Mouse (Mus musculus) telencephalon, adult 2 months (tissue): ENCODE data around the gene Snrpn.
"Not testable (repeated sequence)": the region's sequence is repeated elsewhere in the genome, so short reads cannot be mapped to it uniquely, and the experiment has no call there.

ENCODE experiments used
- DNase-seq: peaks from one replicate; pipeline ENCODE4 v3.0.0-alpha.2; 2011; ENCODE audit warnings: low read depth, low spot score

Gene Snrpn

DNA sequence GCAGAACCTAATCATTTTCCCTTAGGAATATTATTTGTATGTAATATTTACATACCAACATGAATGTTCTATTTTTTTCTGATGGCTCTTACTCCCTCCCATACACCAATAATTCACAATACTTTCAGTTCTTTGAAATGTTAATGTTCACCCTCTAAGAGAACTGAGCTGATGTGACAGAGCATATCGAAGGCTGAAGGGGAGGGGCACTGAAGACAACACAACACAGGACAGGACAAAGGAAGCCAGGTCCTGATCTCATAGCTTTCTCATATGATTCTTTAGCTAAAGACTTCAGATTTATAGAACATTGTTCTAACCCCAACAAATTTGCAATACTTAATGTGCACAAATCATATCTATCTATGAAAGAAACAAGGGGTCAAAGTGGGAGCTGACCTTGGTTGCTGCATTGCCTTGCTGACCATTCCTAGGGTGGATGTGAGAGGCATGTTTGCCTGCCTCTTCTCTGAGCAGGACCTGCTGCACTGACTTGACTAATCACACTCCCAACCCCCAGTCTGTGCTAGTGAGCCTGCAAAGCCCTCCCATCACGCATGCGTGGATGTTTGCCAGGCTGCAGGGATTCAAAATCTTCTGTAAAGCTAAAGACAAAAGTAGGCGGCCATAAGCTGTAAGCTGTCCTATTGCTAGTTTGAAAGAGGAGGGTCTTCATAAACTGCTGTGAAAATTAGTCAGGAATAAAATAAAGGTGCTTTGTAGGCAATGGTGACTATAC is at the start of gene Snrpn:
Snrpn (minus strand) TSS at position 478 of the 739 bp plus-strand sequence.
- peak; percentile 15 for DNase-seq

DNA sequence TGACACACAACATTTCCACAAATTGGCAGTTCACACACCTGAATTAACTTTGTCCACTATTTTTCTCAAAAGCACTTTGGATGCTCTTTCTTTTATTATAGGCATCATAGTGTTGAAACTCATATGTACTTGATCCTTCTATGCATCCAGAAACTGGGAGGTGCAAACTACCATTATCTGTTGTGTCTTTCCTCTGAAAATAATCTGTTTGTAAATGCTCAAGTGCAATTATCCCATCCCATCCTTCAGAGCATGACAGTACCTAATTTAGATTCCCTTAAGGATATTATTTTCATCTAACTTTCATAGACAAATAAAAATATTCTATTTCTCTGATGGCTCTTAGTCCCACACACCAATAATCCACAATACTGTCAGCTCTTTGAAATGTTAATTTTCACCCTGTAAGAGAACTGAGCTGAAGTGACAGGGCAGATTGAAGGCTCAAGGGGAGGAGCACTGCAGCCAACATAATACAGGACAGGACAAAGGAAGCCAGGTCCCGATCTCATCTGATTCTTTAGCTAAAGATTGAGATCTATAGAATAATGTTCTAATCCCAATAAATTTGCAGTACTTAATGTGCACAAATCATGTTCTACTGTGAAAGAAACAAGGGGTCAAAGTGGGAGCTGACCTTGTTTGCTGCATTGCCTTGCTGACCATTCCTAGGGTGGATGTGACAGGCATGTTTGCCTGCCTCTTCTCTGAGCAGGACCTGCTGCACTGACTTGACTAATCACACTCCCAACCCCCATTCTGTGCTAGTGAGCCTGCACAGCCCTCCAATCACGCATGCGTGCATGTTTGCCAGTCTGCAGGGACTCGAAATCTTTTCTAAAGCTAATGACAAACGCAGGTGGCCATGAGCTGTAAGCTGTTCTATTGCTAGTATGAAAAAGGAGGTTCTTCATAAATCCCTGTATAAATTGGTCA is 30.5 kb upstream of the Snrpn start:
- peak; percentile 15 for DNase-seq

DNA sequence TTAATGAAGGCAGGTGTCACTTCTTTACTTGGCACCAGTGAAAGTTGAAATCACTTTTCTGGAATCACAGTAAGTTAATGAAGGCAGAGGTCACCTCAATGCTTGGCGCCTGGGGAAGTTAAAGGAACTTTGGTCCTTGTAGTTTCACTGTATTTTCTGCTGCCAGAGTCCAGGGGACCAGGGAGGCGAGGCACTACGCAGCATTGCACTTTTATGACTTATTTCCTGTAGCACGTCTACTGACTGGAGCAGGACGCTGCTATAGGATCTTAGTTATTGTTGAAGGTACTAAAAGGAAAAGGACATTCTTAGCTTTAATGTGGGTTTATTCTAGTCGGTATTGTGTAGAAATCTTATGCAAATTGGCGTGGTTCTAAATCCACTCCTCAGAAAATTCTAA is 14.7 kb downstream of the Snrpn start:
- DNase-seq, result no peak

DNA sequence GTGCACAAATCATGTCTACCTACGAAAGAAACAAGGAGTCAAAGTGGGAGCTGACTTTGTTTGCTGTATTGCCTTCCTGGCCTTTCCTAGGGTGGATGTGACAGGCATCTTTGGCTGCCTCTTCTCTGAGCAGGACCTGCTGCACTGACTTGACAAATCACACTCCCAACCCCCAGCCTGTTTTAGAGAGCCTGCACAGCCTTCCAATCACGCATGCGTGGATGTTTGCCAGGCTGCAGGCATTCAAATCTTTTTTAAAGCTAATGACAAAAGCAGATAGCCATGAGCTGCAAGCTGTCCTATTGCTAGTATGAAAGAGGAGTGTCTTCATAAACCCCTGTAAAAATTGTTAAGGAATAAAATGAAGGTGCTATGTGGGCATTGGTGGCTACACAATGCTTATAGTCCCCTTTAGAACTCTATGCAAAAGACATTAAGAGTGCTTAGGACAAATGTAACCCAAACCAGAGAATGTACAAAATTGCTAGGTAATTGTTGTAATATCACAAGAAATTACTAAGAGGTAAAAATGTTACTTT is 16.9 kb downstream of the Snrpn start:
- DNase-seq, result not testable (repeated sequence)

DNA sequence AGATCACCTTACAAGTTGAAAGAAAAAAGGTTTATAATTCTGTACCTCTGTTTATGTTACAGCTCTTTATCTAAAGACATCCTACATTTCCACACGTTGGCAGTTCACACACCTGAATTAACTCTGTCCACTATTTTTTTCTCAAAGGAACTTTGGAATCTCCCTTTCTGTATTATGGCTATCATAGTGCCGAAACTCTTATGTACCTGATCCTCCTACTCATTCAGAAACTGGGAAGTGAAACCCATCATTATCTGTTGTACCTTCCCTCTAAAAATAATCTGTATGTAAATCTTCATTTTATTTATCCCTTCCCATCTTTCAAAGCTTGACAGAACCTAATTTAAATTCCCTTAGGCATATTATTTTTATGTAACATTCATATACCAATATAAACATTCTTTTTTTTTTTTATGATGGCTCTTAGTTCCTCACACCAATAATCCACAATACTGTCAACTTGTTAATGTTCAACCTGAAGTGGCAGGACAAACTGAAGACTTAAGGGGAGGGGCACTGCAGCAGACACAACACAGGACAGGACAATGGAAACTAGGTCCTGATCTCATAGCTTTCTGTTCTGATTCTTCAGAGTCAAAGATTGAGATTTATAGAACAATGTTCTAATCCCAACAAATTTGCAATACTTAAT is 17.5 kb downstream of the Snrpn start:
- DNase-seq, result no peak

DNA sequence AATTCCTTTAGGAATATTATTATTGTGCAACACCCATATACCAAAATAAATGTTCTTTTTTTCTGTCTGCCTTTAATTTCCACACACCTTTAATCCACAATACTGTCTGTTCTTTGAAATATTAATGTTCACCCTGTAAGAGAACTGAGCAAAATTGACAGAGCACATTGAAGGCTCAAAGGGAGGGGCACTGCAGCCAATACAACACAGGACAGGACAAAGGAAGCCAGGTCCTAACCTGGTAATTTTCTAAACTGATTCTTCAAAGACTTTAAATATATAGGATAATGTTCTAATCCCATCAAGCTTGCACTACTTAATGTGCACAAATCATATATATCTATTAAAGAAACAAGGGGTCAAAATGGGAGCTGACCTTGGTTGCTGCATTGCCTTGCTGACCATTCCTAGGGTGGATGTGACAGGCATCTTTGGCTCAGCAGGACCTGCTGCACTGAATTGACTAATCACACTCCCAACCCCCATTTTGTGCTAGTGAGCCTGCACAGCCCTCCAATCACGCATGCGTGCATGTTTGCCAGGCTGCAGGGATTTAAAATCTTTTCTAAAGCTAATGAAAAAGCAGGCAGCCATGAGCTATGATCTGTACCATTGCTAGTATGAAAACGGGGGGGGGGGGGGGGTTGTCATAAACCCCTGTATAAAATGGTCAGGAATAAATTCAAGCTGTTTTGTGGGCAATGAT is 42.7 kb downstream of the Snrpn start:
- peak; percentile 4 for DNase-seq

DNA sequence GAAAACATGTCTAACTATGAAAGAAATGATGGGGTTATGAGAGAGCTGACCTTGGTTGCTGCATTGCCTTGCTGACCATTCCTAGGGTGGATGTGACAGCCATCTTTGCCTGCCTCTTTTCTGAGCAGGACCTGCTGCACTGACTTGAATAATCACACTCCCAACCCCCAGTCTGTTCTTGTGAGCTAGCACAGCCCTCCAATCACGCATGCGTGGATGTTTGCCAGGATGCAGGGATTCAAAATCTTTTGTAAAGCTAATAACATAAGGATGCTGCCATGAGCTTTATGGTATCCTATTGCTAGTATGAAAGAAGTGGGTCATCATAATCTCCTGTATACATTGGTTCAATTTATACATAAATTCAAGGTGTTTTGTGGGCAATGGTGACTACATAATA is 63.7 kb downstream of the Snrpn start:
- DNase-seq, result no peak

DNA sequence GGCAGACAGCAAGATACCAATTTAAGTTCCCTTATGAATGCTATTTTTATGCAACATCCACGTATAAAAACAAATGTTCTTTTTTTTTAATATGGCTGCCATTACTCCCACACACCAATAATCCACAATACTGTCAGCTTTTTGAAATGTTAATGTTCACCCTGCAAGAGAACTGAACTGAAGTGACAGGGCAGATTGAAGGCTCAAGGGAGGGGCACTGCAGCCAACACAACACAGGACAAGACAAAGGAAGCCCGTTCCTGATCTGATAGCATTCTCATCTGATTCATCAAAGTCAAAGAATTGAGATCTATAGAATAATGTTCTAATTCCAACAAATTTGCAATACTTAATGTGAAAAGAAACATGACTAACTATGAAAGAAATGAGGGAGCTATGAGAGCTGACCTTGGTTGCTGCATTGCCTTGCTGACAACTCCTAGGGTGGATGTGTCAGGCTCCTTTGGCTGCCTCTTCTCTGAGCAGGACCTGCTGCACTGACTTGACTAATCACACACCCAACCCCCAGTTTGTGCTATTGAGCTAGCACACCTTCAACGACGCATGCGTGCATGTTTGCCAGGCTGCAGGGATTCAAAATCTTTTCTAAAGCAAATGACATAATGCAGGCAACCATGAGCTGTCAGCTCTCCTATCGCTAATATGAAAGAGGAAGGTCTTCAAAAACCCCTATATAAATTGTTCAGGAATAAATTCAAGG is 92.4 kb downstream of the Snrpn start:
- peak; percentile 32 for DNase-seq

DNA sequence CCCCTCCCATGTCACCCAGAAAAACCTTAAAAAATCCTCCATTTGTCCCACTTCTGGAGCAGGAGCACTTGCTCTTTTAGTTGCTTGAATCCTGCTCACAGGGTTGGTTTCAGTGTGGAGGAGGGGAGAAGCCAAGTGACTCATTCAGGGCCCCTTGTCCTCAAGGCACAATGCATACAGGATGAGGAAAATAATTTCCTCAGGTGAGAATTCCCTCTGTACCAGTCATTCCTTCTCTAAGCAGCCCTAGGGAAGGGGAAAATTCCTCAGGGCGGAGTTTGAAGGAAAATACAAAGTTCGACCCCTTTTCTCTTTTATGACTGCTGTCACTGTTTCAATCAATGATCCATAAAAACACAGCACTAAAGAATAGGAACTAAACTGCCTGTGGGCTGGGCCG is 126.8 kb downstream of the Snrpn start:
- no peak for DNase-seq

DNA sequence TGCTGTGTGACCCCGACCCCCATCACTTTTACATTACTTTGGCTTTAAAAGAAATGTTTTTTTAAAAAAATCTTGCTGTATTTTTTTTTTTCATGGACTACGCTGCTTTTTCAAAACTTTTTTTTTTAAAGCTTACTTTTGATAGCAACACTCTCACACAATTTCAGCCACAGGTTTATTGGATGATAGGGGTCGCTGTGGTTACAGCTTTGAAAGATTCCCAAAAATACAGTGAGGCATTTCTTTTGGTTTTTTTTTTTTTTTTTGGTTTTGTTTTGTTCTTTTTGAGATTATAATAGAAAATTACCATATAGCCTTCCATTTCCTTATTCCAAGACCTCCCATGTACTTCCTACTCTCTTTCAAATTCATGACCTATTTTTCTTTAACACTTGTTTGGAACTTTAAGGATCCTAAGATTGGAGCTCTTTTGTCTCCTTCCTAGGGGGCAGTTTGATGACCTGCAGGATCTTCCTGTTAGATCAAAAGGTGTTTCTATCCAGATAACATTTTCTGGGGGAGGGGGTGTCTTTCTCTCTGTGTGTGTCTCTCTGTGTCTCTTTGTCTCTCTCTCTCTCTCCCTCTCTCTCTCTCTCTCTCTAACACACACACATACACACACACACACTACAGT is 132.2 kb downstream of the Snrpn start:
- DNase-seq, result no peak

DNA sequence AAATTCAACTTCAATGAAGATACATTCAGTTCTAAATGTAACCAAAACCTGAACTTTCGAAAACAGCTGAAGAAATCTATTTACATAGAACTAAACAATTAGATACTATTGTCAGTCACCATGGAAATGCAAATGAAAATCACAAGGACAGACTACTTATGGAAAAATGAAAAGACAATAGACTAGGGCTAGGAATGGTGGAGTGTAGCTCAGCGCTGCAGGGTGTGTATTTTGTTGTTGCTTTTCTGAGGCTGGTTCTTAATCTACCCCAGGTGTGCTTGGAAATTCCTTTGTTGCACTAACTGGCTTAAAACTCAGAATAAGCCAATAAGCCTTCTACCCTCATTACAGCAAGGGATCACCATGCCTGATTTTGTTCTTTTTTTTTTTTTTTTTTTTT is 133.8 kb downstream of the Snrpn start:
- DNase-seq, result no peak

DNA sequence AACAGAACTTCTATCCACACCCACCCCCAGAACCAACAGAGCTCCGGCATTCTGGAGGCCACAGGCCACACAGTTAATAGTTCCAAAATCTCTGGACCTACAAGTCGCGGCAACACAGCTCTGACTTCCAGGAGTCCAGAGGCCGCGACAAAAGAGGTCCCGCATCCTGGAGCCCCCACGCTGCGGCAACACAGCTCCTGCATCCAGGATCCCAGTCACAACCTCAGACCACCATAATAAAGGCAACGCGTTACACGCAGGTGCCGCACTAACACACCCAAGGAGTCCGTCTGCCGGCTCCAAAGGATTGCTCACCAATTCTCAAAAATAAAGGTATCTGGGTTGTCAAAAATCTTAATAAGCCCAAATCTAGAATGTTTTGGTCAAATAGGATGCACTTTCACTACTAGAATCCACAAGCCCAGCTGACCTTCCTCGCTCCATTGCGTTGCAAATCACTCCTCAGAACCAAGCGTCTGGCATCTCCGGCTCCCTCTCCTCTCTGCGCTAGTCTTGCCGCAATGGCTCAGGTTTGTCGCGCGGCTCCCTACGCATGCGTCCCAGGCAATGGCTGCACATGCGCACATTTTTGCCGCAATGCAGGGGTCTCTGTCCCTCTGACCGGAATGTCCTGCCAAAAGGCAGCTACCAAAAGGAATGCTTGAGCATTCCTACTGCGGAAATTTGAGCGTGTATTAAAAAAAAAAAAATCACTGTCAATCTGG is 135.3 kb downstream of the Snrpn start, which contains the start of the genes Snurf and Gm38393:
Snurf (minus strand) TSS at position 444 of the 725 bp plus-strand sequence.
Gm38393 (minus strand) TSS at position 459 of the 725 bp plus-strand sequence.
- peak; percentile 44 for DNase-seq

DNA sequence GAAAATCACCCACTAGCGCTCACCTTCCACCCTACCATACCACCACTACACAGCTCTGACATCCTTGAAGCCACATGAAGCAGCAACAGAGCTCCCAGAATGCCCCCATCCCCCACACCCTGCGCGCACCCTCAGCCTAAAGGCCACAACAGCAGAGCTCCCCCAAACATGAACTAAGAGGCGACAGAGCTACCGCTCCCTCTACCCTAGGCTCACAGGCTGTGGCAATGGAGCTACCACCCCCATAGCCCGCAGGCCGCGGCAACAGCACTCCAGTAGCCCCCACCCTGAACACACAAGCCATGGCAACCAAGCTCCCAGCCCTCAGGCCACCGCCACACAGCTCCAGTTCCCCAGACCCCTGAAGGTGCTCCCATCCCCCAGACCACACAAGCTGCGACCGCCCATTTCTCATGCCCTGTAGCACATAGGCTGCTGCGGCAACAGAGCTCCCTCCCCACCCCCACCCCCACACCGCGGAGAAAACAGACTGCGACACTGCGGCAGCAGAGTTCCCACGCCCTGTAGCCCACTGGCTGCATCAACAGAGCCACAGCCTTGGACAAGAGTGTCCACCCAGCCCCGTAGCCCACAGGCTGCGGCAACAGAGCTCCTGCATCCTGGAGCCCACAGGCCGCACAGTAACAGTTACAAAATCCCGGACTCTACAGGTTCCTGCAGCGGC is 136.0 kb downstream of the Snrpn start:
- no peak for DNase-seq

DNA sequence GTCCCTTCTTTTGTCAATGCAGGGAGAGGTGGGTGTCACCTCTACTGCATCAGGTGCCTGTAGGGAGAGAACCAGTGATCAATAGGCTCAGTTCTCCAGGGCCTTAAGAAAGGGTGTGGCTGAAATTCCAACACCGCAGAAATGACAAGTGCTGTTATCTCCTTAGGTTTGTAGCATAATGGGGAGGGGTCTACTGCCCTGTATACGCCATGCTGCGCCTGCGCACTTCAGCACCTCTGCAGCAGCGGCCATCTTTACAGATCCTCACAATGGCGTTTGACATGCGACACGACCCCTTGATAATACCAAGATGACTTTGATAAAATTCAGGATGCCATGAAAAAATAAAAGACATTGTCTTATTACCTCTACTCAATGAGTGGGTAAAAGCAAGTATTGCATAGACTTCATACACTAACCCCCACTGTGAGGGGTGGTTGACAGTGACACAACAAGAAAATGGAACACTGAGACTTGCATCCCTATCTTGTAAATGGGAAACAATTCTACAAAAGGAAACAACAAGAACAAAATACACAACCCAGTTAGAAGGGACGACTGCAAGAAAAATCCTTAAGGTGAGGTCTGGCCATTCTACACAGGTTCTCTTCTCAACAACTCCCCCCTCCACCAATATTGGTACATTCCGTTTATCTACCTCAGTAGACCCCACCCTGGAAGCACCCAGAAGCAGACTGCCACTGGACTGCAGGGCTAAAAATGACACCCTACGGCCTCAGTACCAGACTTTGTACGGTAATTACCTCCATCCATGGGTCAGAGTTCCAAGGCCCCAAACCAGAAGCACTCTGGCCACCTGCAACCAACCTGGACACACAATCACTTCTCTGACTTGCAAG is 136.8 kb downstream of the Snrpn start:
- peak; percentile 43 for DNase-seq

DNA sequence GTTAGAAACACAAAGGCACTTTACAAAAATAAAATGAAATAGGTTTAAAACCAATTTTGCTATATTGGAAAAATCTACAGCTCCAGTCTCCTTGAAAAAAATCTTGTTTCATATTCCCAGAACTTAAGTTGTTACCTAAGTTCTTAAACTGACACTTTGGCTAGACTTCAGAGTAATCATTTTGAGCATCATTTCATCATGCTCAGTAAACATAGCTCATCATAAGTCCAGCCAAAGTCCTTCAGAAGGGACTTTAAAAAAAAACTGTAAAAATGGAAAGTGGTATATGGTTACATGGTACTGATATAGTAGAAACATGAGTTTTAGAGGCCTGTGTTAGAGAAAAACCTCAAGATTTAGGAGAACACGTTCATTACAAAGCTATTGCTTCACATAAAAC is 161.4 kb downstream of the Snrpn start:
- no peak for DNase-seq
